Mouse (Mus musculus): ENCODE results near the gene 6030452D12Rik. TPM values are rescaled to one million over a fixed set of nuclear protein-coding genes. Genes with fewer than 3 reads are reported as not detected.
A peak's percentile ranks its signal among the peaks of the same experiment; 100 is the strongest.

The 6030452D12Rik gene
- polyA plus RNA-seq, 1 experiment: not detected

- Histone ChIP-seq H3K4me3 (replicated peaks; ENCODE audit: extremely low read depth, low read depth, low read length) (no peak overlapping the region), H3K4me1 (ENCODE audit: control insufficient read depth, insufficient read depth, low read length) (peaks cover 3% of the 10 kb centered on the region; the same call in 1 of the 2 replicates)
- TF ChIP-seq CTCF (IDR thresholded peaks at IDR 0.05; ENCODE audit: insufficient read depth, low read length): no peak
- DNase-seq: no peak
- WGBS: 48% methylated on average over 1 of the region's 1 CpGs
Measured at GRCm38 (mm10) chr8:106515946-106516479, 15.7 kb downstream of the 6030452D12Rik start.

- Histone ChIP-seq H3K4me3 (replicated peaks; ENCODE audit: extremely low read depth, low read depth, low read length) (no peak overlapping the region), H3K4me1 (ENCODE audit: control insufficient read depth, insufficient read depth, low read length) (no peaks in the 10 kb centered on the region; the same call in 1 of the 2 replicates)
- TF ChIP-seq CTCF (IDR thresholded peaks at IDR 0.05; ENCODE audit: insufficient read depth, low read length): no peak
- no peak for TF ChIP-seq POLR2A (IDR thresholded peaks at IDR 0.05; ENCODE audit: borderline replicate concordance, extremely low read depth, low read depth, low read length)
- WGBS: 55% methylated on average over 2 of the region's 2 CpGs
- DNase-seq: no peak
Measured at GRCm38 (mm10) chr8:106516581-106516980, 16.3 kb downstream of the 6030452D12Rik start.

- DNase-seq: no peak
- TF ChIP-seq POLR2A (IDR thresholded peaks at IDR 0.05; ENCODE audit: borderline replicate concordance, extremely low read depth, low read depth, low read length) (no peak), CTCF (IDR thresholded peaks at IDR 0.05; ENCODE audit: insufficient read depth, low read length) (no peak)
Measured at GRCm38 (mm10) chr8:106518763-106519162, 18.4 kb downstream of the 6030452D12Rik start.

GRCm38 (mm10) chr8:106520578-106520977 lies 20.3 kb downstream of the 6030452D12Rik start:
- H3K4me1 ChIP-seq (ENCODE audit: control insufficient read depth, insufficient read depth, low read length): no peaks in the 10 kb centered on the region
- TF ChIP-seq POLR2A (IDR thresholded peaks at IDR 0.05; ENCODE audit: borderline replicate concordance, extremely low read depth, low read depth, low read length) (no peak), CTCF (IDR thresholded peaks at IDR 0.05; ENCODE audit: insufficient read depth, low read length) (no peak)
- no peak overlapping the region for H3K4me3 ChIP-seq (replicated peaks; ENCODE audit: extremely low read depth, low read depth, low read length)
- 79% methylated on average over 7 of the region's 7 CpGs for WGBS
- DNase-seq: no peak

More at GRCm38 (mm10) chr8:106518763-106519162, 18.4 kb downstream of the 6030452D12Rik start:
- WGBS: 27% methylated on average over 3 of the region's 3 CpGs
- no peaks in the 10 kb centered on the region for H3K4me1 ChIP-seq (ENCODE audit: control insufficient read depth, insufficient read depth, low read length)
- H3K4me3 ChIP-seq (replicated peaks; ENCODE audit: extremely low read depth, low read depth, low read length): no peak overlapping the region

GRCm38 (mm10) chr8:106521845-106522244 lies 21.5 kb downstream of the 6030452D12Rik start:
- no peak for DNase-seq
- WGBS: 36% methylated on average over 9 of the region's 9 CpGs
- Histone ChIP-seq H3K4me3 (replicated peaks; ENCODE audit: extremely low read depth, low read depth, low read length) (no peak overlapping the region), H3K4me1 (ENCODE audit: control insufficient read depth, insufficient read depth, low read length) (no peaks in the 10 kb centered on the region)
- TF ChIP-seq CTCF (IDR thresholded peaks at IDR 0.05; ENCODE audit: insufficient read depth, low read length) (no peak), POLR2A (IDR thresholded peaks at IDR 0.05; ENCODE audit: borderline replicate concordance, extremely low read depth, low read depth, low read length) (no peak)

- 67% methylated on average over 6 of the region's 6 CpGs for WGBS
- Histone ChIP-seq H3K4me1 (ENCODE audit: control insufficient read depth, insufficient read depth, low read length) (no peaks in the 10 kb centered on the region), H3K4me3 (replicated peaks; ENCODE audit: extremely low read depth, low read depth, low read length) (no peak overlapping the region)
- no peak for DNase-seq
- no peak for TF ChIP-seq CTCF (IDR thresholded peaks at IDR 0.05; ENCODE audit: insufficient read depth, low read length)
- no peak for TF ChIP-seq POLR2A (IDR thresholded peaks at IDR 0.05; ENCODE audit: borderline replicate concordance, extremely low read depth, low read depth, low read length)
Measured at GRCm38 (mm10) chr8:106526725-106527124, 26.4 kb downstream of the 6030452D12Rik start.

GRCm38 (mm10) chr8:106527241-106528036 lies 27.1 kb downstream of the 6030452D12Rik start:
- WGBS: 85% methylated on average over 9 of the region's 9 CpGs
- H3K4me1 ChIP-seq (ENCODE audit: control insufficient read depth, insufficient read depth, low read length): no peaks in the 10 kb centered on the region
- no peak for DNase-seq
- no peak overlapping the region for H3K4me3 ChIP-seq (replicated peaks; ENCODE audit: extremely low read depth, low read depth, low read length)
- no peak for TF ChIP-seq POLR2A (IDR thresholded peaks at IDR 0.05; ENCODE audit: borderline replicate concordance, extremely low read depth, low read depth, low read length)
- TF ChIP-seq CTCF (IDR thresholded peaks at IDR 0.05; ENCODE audit: insufficient read depth, low read length): peak; percentile 20; the same call in 1 of the 2 replicates

GRCm38 (mm10) chr8:106528596-106529249 lies 28.4 kb downstream of the 6030452D12Rik start:
- H3K4me3 ChIP-seq (replicated peaks; ENCODE audit: extremely low read depth, low read depth, low read length): no peak overlapping the region
- TF ChIP-seq CTCF (IDR thresholded peaks at IDR 0.05; ENCODE audit: insufficient read depth, low read length) (no peak), POLR2A (IDR thresholded peaks at IDR 0.05; ENCODE audit: borderline replicate concordance, extremely low read depth, low read depth, low read length) (no peak)
- WGBS: 71% methylated on average over 9 of the region's 9 CpGs
- no peak for DNase-seq
- H3K4me1 ChIP-seq (ENCODE audit: control insufficient read depth, insufficient read depth, low read length): no peaks in the 10 kb centered on the region

- 85% methylated on average over 10 of the region's 10 CpGs for WGBS
- no peaks in the 10 kb centered on the region for H3K4me1 ChIP-seq (ENCODE audit: control insufficient read depth, insufficient read depth, low read length)
- TF ChIP-seq POLR2A (IDR thresholded peaks at IDR 0.05; ENCODE audit: borderline replicate concordance, extremely low read depth, low read depth, low read length) (no peak), CTCF (IDR thresholded peaks at IDR 0.05; ENCODE audit: insufficient read depth, low read length) (no peak)
- no peak overlapping the region for H3K4me3 ChIP-seq (replicated peaks; ENCODE audit: extremely low read depth, low read depth, low read length)
- no peak for DNase-seq
Measured at GRCm38 (mm10) chr8:106529885-106530482, 29.7 kb downstream of the 6030452D12Rik start.
